Mouse (Mus musculus) heart, adult 2 months (tissue): ENCODE results near the gene Jazf1.

ENCODE experiments used
- EP300 ChIP-seq: fragments of 200-500 bp; IDR thresholded peaks from 2 replicates; pipeline ENCODE4 v1.6.1; 2011; ENCODE audit warnings: low read depth, low read length, control low read depth; ENCODE audit not compliant: insufficient read depth
- POLR2A ChIP-seq: fragments of 200-500 bp; IDR thresholded peaks from 2 replicates; pipeline ENCODE4 v1.6.1; 2011; ENCODE audit warnings: mild to moderate bottlenecking, low read depth, low read length, control low read depth; ENCODE audit not compliant: insufficient read depth

DNA sequence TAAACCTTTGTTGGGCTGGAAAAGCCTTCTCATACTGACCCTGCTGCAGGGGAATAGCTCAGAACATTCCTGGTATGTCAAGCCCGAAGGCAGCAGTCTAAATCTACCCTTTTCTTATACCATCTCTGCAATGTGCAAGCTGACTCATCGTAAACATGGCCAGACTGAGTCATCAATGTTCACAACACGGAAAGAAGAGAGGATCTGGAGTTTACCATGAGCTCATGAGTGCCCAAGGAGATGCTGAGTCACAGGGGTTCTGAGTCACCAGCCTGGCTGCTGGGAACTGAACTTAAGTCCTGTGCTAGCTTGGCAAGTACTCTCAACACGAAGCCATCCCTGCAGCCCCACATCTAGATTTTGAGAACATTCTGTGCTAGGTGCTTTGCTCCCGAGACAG, 242.9 kb downstream of the Jazf1 start:
- TF ChIP-seq POLR2A (no peak), EP300 (no peak)
